Mouse (Mus musculus) C2C12 (cell line): ENCODE data around the gene Enpp4.

Experiments used
- CEBPB ChIP-seq: IDR thresholded peaks from one replicate; pipeline ENCODE4 v1.6.1; 2011; ENCODE audit warnings: low read depth, mild to moderate bottlenecking, control low read depth, moderate library complexity
- CTCF ChIP-seq: IDR thresholded peaks from one replicate; pipeline ENCODE4 v1.5.1; 2011; ENCODE audit not compliant: control insufficient read depth, insufficient read depth, insufficient read length
- MAX ChIP-seq: IDR thresholded peaks from one replicate; pipeline ENCODE4 v1.6.1; 2011; ENCODE audit warnings: mild to moderate bottlenecking, control low read depth
- MYOD1 ChIP-seq: IDR thresholded peaks from one replicate; pipeline ENCODE4 v1.6.1; 2011; ENCODE audit warnings: low read depth; ENCODE audit not compliant: control insufficient read depth, insufficient read length
- USF1 ChIP-seq: IDR thresholded peaks from one replicate; pipeline ENCODE4 v1.6.1; 2011; ENCODE audit warnings: low read depth, mild to moderate bottlenecking, control low read depth, moderate library complexity

- TF ChIP-seq CTCF (no peak), MYOD1 (no peak), USF1 (no peak), CEBPB (no peak), MAX (no peak)
Measured at GRCm38 (mm10) chr17:44053427-44053826, 52.2 kb downstream of the Enpp4 start.
